Mouse (Mus musculus): ENCODE measurements at regions not wholly inside any gene's neighbourhood (a gene's known extent, or its start where the extent isn't known, plus 50 kb on each side); places are given as distances from the start of the nearest gene placed in this dataset.

DNA sequence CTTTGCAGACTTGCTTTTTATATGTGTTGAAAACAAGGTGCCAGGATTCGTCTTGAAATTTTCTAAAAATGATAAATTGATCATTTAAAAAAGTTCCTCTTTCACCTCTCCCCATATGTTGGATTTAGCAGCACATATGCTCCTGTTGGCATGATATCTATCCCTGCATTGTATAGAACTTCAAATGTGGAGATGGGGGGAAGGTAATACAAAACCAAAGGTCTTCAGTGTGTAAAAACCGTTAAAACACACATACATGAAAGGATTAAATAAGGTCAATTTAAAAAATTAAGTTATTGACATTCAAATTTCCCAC lies 345.0 kb upstream of the Lcorl start:
- 89% methylated on average over 2 of the region's 2 CpGs for WGBS
- Histone ChIP-seq H3K9ac (replicated peaks; ENCODE audit: low read depth, low read length) (no peak overlapping the region), H3K27me3 (ENCODE audit: control insufficient read depth, insufficient read depth, low read length) (no peaks in the 10 kb centered on the region), H3K36me3 (ENCODE audit: control insufficient read depth, insufficient read depth, low read length) (no peaks in the 10 kb centered on the region), H3K27ac (ENCODE audit: low read depth, low read length) (no peak overlapping the region), H3K4me3 (ENCODE audit: low read depth, low read length) (no peak overlapping the region), H3K4me1 (ENCODE audit: control insufficient read depth, insufficient read depth, low read length) (no peaks in the 10 kb centered on the region), H3K9me3 (ENCODE audit: control insufficient read depth, low read length) (no peaks in the 10 kb centered on the region), H3K4me2 (ENCODE audit: low read depth, low read length) (no peak overlapping the region)
- ATAC-seq (ENCODE audit: low read depth): no peak

DNA sequence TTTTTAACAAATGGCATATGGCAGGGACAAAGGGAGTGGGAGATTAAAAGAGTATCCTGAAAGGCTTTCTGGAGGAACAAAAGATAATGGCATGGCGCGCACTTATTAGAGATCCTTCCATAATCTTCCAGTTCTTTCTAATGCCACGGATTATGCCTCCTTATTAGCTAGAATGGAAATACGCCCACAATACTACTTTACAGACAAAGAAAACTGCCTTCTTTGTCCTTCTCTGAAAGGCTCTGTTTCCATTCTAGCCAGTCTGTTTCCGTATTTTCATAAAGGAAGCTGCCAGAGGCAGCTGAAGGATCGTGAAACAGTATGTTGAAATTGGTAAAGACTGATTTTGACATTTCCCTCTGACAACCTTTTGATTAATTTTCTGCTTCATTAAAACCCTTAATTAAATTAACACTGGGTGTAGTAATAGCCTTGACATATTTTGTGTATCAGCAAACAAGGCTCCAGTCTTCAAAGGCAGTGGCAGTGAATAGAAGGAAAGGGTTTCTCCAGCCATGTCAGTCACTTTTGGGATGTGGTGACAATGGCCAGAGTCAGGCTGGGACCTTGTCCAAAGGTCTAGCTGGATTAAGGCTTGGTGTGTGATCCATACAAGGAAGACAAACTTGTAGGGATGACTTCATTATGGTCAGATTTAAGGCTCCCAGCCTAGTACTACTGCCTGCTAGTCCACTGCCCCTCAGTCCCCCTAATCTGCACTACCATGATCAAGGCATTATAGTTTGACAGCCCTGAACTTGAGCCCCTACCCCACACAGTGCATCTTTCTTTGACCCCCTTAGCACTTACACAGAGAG lies 344.4 kb upstream of the Lcorl start:
- no peak for ATAC-seq (ENCODE audit: low read depth)
- WGBS: 47% methylated on average over 6 of the region's 6 CpGs
- no peak overlapping the region for H3K27ac ChIP-seq (ENCODE audit: low read depth, low read length)

DNA sequence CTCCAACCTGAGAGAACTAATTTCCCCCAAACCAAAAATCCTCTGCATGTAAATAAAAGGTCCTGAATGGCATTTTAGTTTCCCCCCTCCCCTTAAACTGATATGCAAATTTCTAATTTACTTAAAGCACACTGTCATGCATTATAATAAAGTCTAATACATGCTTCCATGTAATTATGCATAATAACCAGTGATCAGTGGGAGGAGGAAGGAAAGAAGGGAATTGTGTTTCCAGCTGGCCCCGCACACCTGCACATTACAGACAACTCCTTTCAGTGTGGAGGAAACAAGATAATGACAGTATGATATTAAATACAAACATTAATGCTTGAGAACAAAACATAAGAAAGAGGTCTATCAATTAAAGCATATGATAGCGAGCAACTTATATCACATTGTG lies 329.5 kb upstream of the Lcorl start:
- H3K4me2 ChIP-seq (ENCODE audit: low read depth, low read length): no peak overlapping the region
- 77% methylated on average over 2 of the region's 2 CpGs for WGBS
- no peaks in the 10 kb centered on the region for H3K36me3 ChIP-seq (ENCODE audit: control insufficient read depth, insufficient read depth, low read length)
- no peak overlapping the region for H3K27ac ChIP-seq (ENCODE audit: low read depth, low read length)
- no peak for ATAC-seq (ENCODE audit: low read depth)
- no peaks in the 10 kb centered on the region for H3K9me3 ChIP-seq (ENCODE audit: control insufficient read depth, low read length)
- no peak overlapping the region for H3K9ac ChIP-seq (replicated peaks; ENCODE audit: low read depth, low read length)
- no peaks in the 10 kb centered on the region for H3K27me3 ChIP-seq (ENCODE audit: control insufficient read depth, insufficient read depth, low read length)
- H3K4me1 ChIP-seq (ENCODE audit: control insufficient read depth, insufficient read depth, low read length): no peaks in the 10 kb centered on the region
- no peak overlapping the region for H3K4me3 ChIP-seq (ENCODE audit: low read depth, low read length)

More for the DNA sequence above, 344.4 kb upstream of the Lcorl start:
- H3K9ac ChIP-seq (replicated peaks; ENCODE audit: low read depth, low read length): no peak overlapping the region
- no peaks in the 10 kb centered on the region for H3K27me3 ChIP-seq (ENCODE audit: control insufficient read depth, insufficient read depth, low read length)
- no peak overlapping the region for H3K4me3 ChIP-seq (ENCODE audit: low read depth, low read length)
- H3K9me3 ChIP-seq (ENCODE audit: control insufficient read depth, low read length): no peaks in the 10 kb centered on the region
- H3K36me3 ChIP-seq (ENCODE audit: control insufficient read depth, insufficient read depth, low read length): no peaks in the 10 kb centered on the region
- H3K4me1 ChIP-seq (ENCODE audit: control insufficient read depth, insufficient read depth, low read length): no peaks in the 10 kb centered on the region
- no peak overlapping the region for H3K4me2 ChIP-seq (ENCODE audit: low read depth, low read length)

DNA sequence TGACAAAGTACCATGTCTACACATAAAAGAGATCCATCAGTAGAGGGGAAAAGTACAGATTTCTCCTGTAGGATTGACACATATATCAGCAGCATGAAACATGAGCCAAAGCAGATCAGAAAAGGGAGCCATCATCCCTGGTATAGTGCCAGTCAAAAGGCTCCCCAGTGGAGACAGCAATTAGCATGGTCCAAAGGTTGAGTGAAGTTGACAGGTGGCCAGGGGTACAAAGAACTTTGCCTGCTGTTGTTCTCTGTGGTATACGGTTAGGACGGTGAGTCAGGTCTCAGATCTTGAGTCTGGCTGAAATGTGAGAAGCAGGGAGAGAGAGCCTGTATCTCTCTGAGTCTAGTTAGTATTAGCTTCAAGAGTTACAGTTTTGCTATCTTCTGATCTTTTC lies 324.7 kb upstream of the Lcorl start:
- H3K27me3 ChIP-seq (ENCODE audit: control insufficient read depth, insufficient read depth, low read length): no peaks in the 10 kb centered on the region
- H3K4me3 ChIP-seq (ENCODE audit: low read depth, low read length): no peak overlapping the region
- no peak for ATAC-seq (ENCODE audit: low read depth)
- no peaks in the 10 kb centered on the region for H3K9me3 ChIP-seq (ENCODE audit: control insufficient read depth, low read length)
- WGBS: 76% methylated on average over 2 of the region's 2 CpGs
- no peak overlapping the region for H3K4me2 ChIP-seq (ENCODE audit: low read depth, low read length)
- H3K36me3 ChIP-seq (ENCODE audit: control insufficient read depth, insufficient read depth, low read length): no peaks in the 10 kb centered on the region
- no peaks in the 10 kb centered on the region for H3K4me1 ChIP-seq (ENCODE audit: control insufficient read depth, insufficient read depth, low read length)
- no peak overlapping the region for H3K9ac ChIP-seq (replicated peaks; ENCODE audit: low read depth, low read length)
- H3K27ac ChIP-seq (ENCODE audit: low read depth, low read length): no peak overlapping the region

DNA sequence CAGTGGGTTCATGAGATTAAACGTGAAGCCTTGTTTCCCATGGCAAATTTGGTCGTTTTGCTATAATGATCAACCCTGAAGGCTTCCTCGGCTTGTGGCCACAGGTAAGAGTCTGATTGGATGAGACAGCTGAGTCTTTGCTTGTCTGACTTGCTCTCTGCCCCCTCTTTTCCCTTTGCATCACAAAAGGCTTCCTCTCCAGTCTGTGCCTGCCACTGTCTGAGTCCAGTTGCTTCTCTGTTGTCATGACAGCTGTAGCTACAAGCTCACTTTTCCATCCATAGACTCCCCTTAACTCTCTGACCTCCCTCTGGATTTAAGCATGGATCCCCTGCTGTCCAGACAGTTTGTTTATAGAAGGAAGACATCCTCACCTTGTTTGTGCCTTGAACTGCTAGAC lies 314.9 kb upstream of the Lcorl start:
- H3K27ac ChIP-seq (ENCODE audit: low read depth, low read length): no peak overlapping the region
- H3K4me1 ChIP-seq (ENCODE audit: control insufficient read depth, insufficient read depth, low read length): no peaks in the 10 kb centered on the region
- ATAC-seq (ENCODE audit: low read depth): no peak
- no peaks in the 10 kb centered on the region for H3K9me3 ChIP-seq (ENCODE audit: control insufficient read depth, low read length)
- no peak overlapping the region for H3K9ac ChIP-seq (replicated peaks; ENCODE audit: low read depth, low read length)
- H3K4me3 ChIP-seq (ENCODE audit: low read depth, low read length): no peak overlapping the region
- H3K4me2 ChIP-seq (ENCODE audit: low read depth, low read length): no peak overlapping the region
- no peaks in the 10 kb centered on the region for H3K36me3 ChIP-seq (ENCODE audit: control insufficient read depth, insufficient read depth, low read length)
- WGBS: 35% methylated on average over 3 of the region's 3 CpGs
- H3K27me3 ChIP-seq (ENCODE audit: control insufficient read depth, insufficient read depth, low read length): no peaks in the 10 kb centered on the region

DNA sequence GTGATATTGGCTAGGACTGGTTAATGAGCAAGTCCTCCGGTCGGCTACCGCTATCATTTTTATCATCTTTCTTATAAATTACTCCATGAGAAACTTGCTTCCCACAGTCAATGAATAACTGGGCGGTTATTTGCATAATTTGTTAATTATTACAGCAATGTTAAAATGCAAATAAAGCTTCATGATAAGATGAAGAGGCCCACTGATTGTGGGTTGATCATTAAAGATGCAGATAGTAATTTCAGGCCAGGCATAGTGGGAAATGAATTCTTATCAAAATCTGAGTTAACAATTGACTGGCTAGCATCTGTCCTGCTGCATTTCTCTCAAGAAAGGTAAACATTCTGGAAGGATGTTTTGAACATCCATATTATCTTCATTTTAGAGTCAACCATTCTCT lies 303.4 kb upstream of the Lcorl start:
- H3K27me3 ChIP-seq (ENCODE audit: control insufficient read depth, insufficient read depth, low read length): no peaks in the 10 kb centered on the region
- no peak overlapping the region for H3K27ac ChIP-seq (ENCODE audit: low read depth, low read length)
- no peak overlapping the region for H3K9ac ChIP-seq (replicated peaks; ENCODE audit: low read depth, low read length)
- H3K4me2 ChIP-seq (ENCODE audit: low read depth, low read length): no peak overlapping the region
- 53% methylated on average over 4 of the region's 4 CpGs for whole genome bisulfite sequencing
- no peak for ATAC-seq (ENCODE audit: low read depth)
- H3K36me3 ChIP-seq (ENCODE audit: control insufficient read depth, insufficient read depth, low read length): no peaks in the 10 kb centered on the region
- H3K4me3 ChIP-seq (ENCODE audit: low read depth, low read length): no peak overlapping the region
- no peaks in the 10 kb centered on the region for H3K9me3 ChIP-seq (ENCODE audit: control insufficient read depth, low read length)
- no peaks in the 10 kb centered on the region for H3K4me1 ChIP-seq (ENCODE audit: control insufficient read depth, insufficient read depth, low read length)

DNA sequence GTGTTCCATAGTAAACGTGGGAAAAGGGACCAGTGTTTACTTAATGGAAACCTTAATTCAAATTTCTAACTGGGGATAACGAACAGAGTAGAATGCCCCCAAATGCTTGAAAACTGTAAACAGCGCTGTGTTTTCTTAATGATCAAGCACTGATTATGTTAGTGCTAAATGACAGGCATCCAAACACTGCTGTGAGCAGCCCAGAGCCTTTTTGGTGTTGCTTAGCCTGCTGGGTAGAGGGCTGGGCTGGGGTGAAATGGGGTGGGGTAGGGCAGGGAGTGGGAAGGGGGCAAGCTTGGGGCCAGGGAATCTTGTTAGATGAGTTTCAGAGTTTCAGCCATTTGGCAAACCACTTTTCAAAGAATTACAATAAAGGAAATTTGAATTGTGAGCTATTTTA lies 294.6 kb upstream of the Lcorl start:
- H3K4me3 ChIP-seq (ENCODE audit: low read depth, low read length): no peak overlapping the region
- no peak for ATAC-seq (ENCODE audit: low read depth)
- H3K27ac ChIP-seq (ENCODE audit: low read depth, low read length): no peak overlapping the region
- H3K4me2 ChIP-seq (ENCODE audit: low read depth, low read length): no peak overlapping the region
- no peak overlapping the region for H3K9ac ChIP-seq (replicated peaks; ENCODE audit: low read depth, low read length)
- H3K4me1 ChIP-seq (ENCODE audit: control insufficient read depth, insufficient read depth, low read length): peaks cover 11% of the 10 kb centered on the region; the same call in 1 of the 2 replicates
- H3K9me3 ChIP-seq (ENCODE audit: control insufficient read depth, low read length): no peaks in the 10 kb centered on the region
- H3K36me3 ChIP-seq (ENCODE audit: control insufficient read depth, insufficient read depth, low read length): no peaks in the 10 kb centered on the region
- 56% methylated on average over 3 of the region's 3 CpGs for WGBS
- no peaks in the 10 kb centered on the region for H3K27me3 ChIP-seq (ENCODE audit: control insufficient read depth, insufficient read depth, low read length)

DNA sequence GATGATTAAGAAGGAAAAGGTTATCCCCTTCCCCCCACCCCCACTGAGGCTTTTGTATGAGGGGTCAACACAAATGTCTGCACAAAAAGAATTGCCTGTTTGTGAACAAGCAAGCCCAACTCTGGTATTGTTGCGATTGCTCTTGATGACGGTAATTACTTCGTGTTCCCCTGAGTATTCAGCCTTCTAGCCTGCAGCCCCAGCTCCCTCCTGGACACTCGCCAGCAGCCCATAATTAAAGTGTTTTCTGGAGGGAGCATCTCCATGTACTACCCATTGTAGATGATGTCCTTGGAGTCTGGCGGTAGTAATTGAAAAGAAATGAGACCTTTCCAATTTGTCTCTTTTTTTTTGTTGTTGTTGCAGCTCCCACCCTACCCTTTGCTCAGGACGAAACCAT lies 293.4 kb upstream of the Lcorl start:
- Histone ChIP-seq H3K36me3 (ENCODE audit: control insufficient read depth, insufficient read depth, low read length) (no peaks in the 10 kb centered on the region), H3K9ac (replicated peaks; ENCODE audit: low read depth, low read length) (no peak overlapping the region), H3K4me3 (ENCODE audit: low read depth, low read length) (no peak overlapping the region), H3K4me1 (ENCODE audit: control insufficient read depth, insufficient read depth, low read length) (peaks cover 11% of the 10 kb centered on the region; the same call in 1 of the 2 replicates), H3K27me3 (ENCODE audit: control insufficient read depth, insufficient read depth, low read length) (no peaks in the 10 kb centered on the region), H3K9me3 (ENCODE audit: control insufficient read depth, low read length) (no peaks in the 10 kb centered on the region), H3K27ac (ENCODE audit: low read depth, low read length) (no peak overlapping the region), H3K4me2 (ENCODE audit: low read depth, low read length) (0 out of 2 replicates have a peak overlapping the region, but pooled peaks have one; percentile 3)
- 6% methylated on average over 6 of the region's 6 CpGs for WGBS
- peak; percentile 79 for ATAC-seq (ENCODE audit: low read depth)

DNA sequence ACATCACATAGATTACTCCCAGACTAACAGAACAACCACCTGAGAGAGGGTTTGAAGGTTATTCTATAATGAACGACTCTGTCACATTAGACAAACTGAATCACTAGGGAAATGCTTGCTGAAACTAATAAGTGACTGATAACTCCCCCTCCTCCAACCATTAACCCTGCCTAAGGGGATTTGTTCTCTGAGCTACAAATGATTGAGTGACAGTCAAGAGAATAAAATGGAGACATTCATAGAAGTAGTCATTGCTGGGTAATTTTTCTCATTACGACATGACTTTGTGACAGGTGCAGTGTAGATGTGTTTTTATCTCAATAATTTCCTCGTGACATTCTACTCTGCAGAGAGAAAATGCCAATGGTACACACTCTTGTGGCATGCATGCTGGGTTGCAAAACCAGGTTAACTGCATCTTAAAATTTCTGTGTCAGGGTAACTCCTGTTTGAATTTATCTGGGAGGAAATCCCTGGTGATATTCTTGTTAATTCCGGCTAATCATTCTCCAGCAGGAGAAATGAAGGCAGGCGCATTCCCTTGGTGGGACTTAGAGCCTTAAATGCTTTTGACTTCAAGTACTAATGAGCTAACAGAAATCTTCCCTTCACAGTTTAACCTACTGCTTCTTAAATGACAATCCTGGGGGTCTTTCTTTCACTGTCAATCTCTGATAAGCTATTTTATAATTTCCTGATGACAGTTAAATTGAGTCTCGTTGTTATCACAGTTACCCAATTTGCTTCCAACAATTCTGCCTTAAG lies 292.6 kb upstream of the Lcorl start:
- H3K9me3 ChIP-seq (ENCODE audit: control insufficient read depth, low read length): no peaks in the 10 kb centered on the region
- H3K27ac ChIP-seq (ENCODE audit: low read depth, low read length): no peak overlapping the region; the same call in 1 of the 2 replicates
- no peak overlapping the region for H3K9ac ChIP-seq (replicated peaks; ENCODE audit: low read depth, low read length)
- 0 out of 2 replicates have a peak overlapping the region, but pooled peaks have one; percentile 3 for H3K4me2 ChIP-seq (ENCODE audit: low read depth, low read length)
- ATAC-seq (ENCODE audit: low read depth): peak; percentile 44
- H3K36me3 ChIP-seq (ENCODE audit: control insufficient read depth, insufficient read depth, low read length): no peaks in the 10 kb centered on the region
- 31% methylated on average over 6 of the region's 6 CpGs for WGBS
- no peak overlapping the region for H3K4me3 ChIP-seq (ENCODE audit: low read depth, low read length)
- no peaks in the 10 kb centered on the region for H3K27me3 ChIP-seq (ENCODE audit: control insufficient read depth, insufficient read depth, low read length)
- peaks cover 11% of the 10 kb centered on the region; the same call in 1 of the 2 replicates for H3K4me1 ChIP-seq (ENCODE audit: control insufficient read depth, insufficient read depth, low read length)
